8 mouse cellular contexts compared by ENCODE assay signal in genomic region chr3:108721076-108721991, GRCm38 (mm10). TPM values are rescaled to one million over a fixed set of nuclear protein-coding genes. Genes with fewer than 3 reads are reported as not detected.
DNase-seq lines count a peak whose midpoint lies in the region; ATAC-seq and TF ChIP-seq lines count a peak whose summit lies in the region.

No protein-coding gene starts in this region.

- H3K36me3 ChIP-seq in hindbrain, embryonic 16.5 days (ENCODE audit: control insufficient read depth, insufficient read depth, low read length): no peaks in the 10 kb centered on the region

- no peak; the same call in 1 of the 2 replicates for ATAC-seq in hindbrain, embryonic 16.5 days

- DNase-seq in gastrocnemius, adult 18-20 months (ENCODE audit: low spot score): peak; percentile 23
- DNase-seq in gastrocnemius, postnatal 25 days: no peak
- DNase-seq in cerebellum, adult 18-20 months: peak; percentile 14 to 33
- DNase-seq in frontal cortex, postnatal 25 days (ENCODE audit: low spot score in 2 of 2): peak; percentile 25 to 28
- peak; percentile 40 to 48 for DNase-seq in left cerebral cortex, adult 2 months (ENCODE audit: extremely low spot score in 1 of 2, low spot score in 2 of 2)
- DNase-seq in mesoderm, embryonic 11.5 days (ENCODE audit: low read depth, low spot score): peak; percentile 67
- peak; percentile 13 for DNase-seq in skeletal muscle tissue, adult 2 months (ENCODE audit: low read depth, low spot score)

- peak overlapping the region; percentile 73 for H3K4me3 ChIP-seq in hindbrain, embryonic 16.5 days (ENCODE audit: low read length)
- H3K4me3 ChIP-seq in left cerebral cortex, adult 2 months: peak overlapping the region; percentile 83

- peak; percentile 12 for TF ChIP-seq CTCF in left cerebral cortex, adult 2 months (IDR thresholded peaks at IDR 0.05)

- WGBS in hindbrain, embryonic 16.5 days: under 1% methylated on average over 43 of the region's 44 CpGs

- H3K27ac ChIP-seq in hindbrain, embryonic 16.5 days (ENCODE audit: low read depth, low read length): peak overlapping the region; percentile 82
- H3K27ac ChIP-seq in left cerebral cortex, adult 2 months: peak overlapping the region; percentile 74

- intact Hi-C loops in left cerebral cortex, adult 2 months (cut with DNase I): loop anchor here (5.0 kb wide), 1 partner anchor 186 kb away; no protein-coding TSS in a partner anchor

- no peaks in the 10 kb centered on the region for H3K9me3 ChIP-seq in hindbrain, embryonic 16.5 days (ENCODE audit: control insufficient read depth, low read length)

- peak overlapping the region; percentile 80 for H3K4me2 ChIP-seq in hindbrain, embryonic 16.5 days (ENCODE audit: low read length)

- H3K27me3 ChIP-seq in hindbrain, embryonic 16.5 days (replicated peaks; ENCODE audit: control insufficient read depth, insufficient read depth, low read length): no peaks in the 10 kb centered on the region

- H3K4me1 ChIP-seq in hindbrain, embryonic 16.5 days (ENCODE audit: control insufficient read depth, insufficient read depth, low read depth, low read length): peaks cover 16% of the 10 kb centered on the region

- H3K9ac ChIP-seq in hindbrain, embryonic 16.5 days (ENCODE audit: low read depth, low read length): peak overlapping the region; percentile 78

RNA-seq across cellular contexts. Expression of gene Gpsm2, which starts 0.8 kb away (rescaled TPM):
- total RNA-seq in gastrocnemius, adult 18-20 months (2021): under 1 TPM; 0.78 to 0.97 TPM
- 1 to 10 TPM; 4.4 to 4.7 TPM for total RNA-seq in gastrocnemius, postnatal 25 days (2021)
- 19.8 and 21.1 TPM in 2 replicates for polyA plus RNA-seq in hindbrain, embryonic 16.5 days (2015; fragmentation: Nextera tagmentation; extraction: Ambion mirVana)
- total RNA-seq in left cerebral cortex, adult 2 months (2021): 10 to 100 TPM; 12.2 to 13.5 TPM

RNA-seq across cellular contexts. Expression of gene Aknad1, which starts 18.1 kb away (rescaled TPM):
- total RNA-seq in gastrocnemius, adult 18-20 months (2021): under 1 TPM; 0.14 to 0.30 TPM
- under 1 TPM; 0.19 to 0.20 TPM for total RNA-seq in gastrocnemius, postnatal 25 days (2021)
- polyA plus RNA-seq in hindbrain, embryonic 16.5 days (2015; fragmentation: Nextera tagmentation; extraction: Ambion mirVana): not detected in 2 replicates
- total RNA-seq in left cerebral cortex, adult 2 months (2021): not detected
